Mouse (Mus musculus): Measurements from ENCODE around the gene Cerk. TPM values are rescaled to one million over a fixed set of nuclear protein-coding genes. Genes with fewer than 3 reads are reported as not detected.

Cerk gene
- polyA plus RNA-seq, 1 experiment = 113 TPM

DNA sequence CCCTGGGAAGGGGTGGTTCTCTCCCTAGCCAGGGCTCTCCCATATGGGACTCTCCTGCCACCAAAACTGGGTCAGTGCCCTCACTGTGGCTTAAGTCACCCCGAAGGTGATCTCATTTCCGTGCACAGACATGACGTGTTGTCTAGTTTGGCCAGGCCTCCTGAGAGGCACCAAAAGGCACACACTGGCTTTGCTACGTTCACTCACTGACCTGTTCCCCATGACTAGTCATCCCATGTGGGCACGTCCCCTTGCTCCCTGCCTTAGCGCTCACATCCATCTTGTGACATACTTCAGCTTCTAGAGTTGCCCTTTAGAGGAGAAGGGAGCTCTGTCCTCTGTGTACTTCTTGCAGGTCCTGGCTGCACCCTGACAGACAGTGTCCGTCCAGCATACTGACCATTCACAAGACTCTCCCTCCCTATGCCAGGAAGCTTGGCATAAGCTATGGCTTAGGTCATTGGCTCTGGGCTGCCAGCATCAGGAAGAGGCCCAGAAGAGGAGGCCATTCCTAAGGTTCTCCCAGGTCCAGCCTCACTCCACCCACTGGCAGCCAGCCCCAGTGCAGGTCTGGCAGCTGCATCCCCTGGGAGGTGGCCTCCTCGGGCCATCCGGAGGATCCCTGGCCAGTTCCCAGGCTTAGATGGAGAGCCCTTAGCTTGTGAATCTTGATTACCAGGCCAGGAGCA is 63.5 kb downstream of the Cerk start:
- WGBS = 67% methylated on average over 9 of the region's 9 CpGs
- H3K27ac ChIP-seq (ENCODE audit: insufficient read depth, low read depth, low read length) = no peak overlapping the region
- no peak for TF ChIP-seq CTCF (IDR thresholded peaks at IDR 0.05; ENCODE audit: insufficient read depth, low read depth, low read length)
- TF ChIP-seq POLR2A (IDR thresholded peaks at IDR 0.05; ENCODE audit: insufficient read depth, low read depth, low read length) = no peak

DNA sequence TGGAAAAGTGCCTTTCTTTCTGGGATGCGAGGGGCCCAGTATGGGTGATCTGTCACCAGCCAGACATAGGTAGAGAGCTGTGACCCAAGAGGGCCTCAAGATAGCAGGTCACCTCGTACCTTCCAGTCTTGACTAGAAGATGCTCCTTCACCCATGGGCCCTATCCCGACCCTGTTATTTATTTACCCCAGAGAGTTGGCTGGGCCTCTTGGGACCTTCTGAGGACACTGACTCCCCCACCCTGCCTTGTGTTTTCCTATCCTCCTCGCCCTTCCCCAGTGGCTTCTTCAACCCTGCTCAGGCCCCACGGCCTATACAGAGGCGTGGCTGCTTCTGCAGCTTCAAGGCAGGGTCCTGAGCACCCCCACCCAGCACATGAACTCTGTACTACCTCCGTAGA is 66.8 kb downstream of the Cerk start:
- no peak for TF ChIP-seq CTCF (IDR thresholded peaks at IDR 0.05; ENCODE audit: insufficient read depth, low read depth, low read length)
- no peak for TF ChIP-seq POLR2A (IDR thresholded peaks at IDR 0.05; ENCODE audit: insufficient read depth, low read depth, low read length)
- WGBS = 91% methylated on average over 7 of the region's 7 CpGs
- no peak overlapping the region for H3K27ac ChIP-seq (ENCODE audit: insufficient read depth, low read depth, low read length)
- peaks cover 26% of the 10 kb centered on the region for H3K4me1 ChIP-seq (ENCODE audit: control insufficient read depth, insufficient read depth, low read length)
- no peak overlapping the region for H3K4me3 ChIP-seq (ENCODE audit: insufficient read depth, low read depth, low read length)

More for the DNA sequence above, 63.5 kb downstream of the Cerk start:
- Histone ChIP-seq H3K4me3 (ENCODE audit: insufficient read depth, low read depth, low read length) (no peak overlapping the region), H3K4me1 (ENCODE audit: control insufficient read depth, insufficient read depth, low read length) (peaks cover 22% of the 10 kb centered on the region)

DNA sequence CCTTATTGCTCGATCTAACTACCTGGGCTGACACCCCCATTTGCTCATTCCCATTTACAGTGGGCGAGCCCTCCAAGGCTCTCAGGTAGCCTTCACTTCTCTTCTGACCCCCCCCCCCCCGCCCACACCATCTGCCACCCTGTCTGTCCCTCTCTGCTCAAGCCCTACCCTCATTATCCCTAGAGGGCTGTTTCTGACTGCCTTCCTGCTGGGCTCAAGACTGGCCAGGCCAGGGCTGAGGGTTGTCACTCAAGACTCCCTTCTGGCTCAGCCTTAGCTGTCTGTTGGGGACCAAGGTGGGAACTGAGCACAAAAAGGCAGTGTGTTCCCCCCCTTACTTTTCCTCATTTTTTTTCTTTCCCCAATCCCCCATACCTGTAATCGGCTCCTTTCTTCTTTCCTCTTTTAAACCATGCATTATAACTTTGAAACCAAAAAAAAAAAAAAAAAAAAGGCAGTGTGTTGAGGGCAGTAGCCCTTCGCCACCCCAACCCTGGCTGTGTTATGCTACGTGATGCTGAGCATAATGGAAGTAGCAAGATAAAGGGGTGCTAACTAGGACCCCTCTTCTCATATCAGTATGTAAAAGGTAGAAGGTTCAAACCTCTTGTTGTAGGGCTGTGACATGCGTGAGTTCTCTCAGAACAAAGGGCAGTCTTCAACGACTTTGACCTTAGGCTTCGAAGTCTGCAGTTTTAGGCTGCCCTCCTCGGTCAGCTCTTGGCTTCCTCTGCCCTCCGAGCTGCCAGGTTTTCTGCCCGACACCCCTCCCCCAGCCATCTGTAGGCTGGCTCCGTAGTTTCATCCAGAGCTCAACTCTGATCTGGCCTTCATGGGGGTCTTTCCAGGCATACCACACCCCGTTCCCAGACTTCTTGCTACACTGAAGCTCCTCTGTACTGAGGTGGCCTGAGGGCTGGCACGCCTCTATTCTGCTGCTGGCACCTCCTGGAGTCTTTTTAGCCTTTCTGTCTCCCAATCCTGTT is 68.5 kb downstream of the Cerk start:
- WGBS = 65% methylated on average over 15 of the region's 15 CpGs
- no peak for TF ChIP-seq CTCF (IDR thresholded peaks at IDR 0.05; ENCODE audit: insufficient read depth, low read depth, low read length)
- TF ChIP-seq POLR2A (IDR thresholded peaks at IDR 0.05; ENCODE audit: insufficient read depth, low read depth, low read length) = no peak
- Histone ChIP-seq H3K27ac (ENCODE audit: insufficient read depth, low read depth, low read length) (no peak overlapping the region), H3K4me3 (ENCODE audit: insufficient read depth, low read depth, low read length) (no peak overlapping the region), H3K4me1 (ENCODE audit: control insufficient read depth, insufficient read depth, low read length) (peaks cover 33% of the 10 kb centered on the region)

DNA sequence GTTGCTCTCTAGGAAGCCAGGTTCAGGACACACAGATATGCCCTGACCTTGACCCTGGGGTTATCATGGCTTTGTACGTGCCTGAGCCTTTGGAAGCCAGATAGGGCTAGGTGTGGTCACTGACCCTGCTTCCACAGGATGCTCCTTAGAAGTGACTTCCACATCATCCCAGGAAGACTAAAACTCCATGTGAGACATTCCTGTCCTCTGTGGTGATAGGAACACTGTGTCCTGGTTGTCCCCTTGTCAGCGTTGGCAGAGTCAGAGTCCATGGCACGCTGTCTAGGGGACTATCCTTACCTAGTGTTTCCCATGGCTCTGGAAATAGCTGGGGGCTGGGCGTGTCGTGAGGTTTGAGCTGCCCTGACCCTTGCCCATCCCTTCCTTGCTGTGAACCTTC is 69.5 kb downstream of the Cerk start:
- no peak overlapping the region for H3K27ac ChIP-seq (ENCODE audit: insufficient read depth, low read depth, low read length)
- H3K4me3 ChIP-seq (ENCODE audit: insufficient read depth, low read depth, low read length) = no peak overlapping the region
- WGBS = 87% methylated on average over 5 of the region's 5 CpGs
- no peak for TF ChIP-seq CTCF (IDR thresholded peaks at IDR 0.05; ENCODE audit: insufficient read depth, low read depth, low read length)
- no peak for TF ChIP-seq POLR2A (IDR thresholded peaks at IDR 0.05; ENCODE audit: insufficient read depth, low read depth, low read length)
- peaks cover 28% of the 10 kb centered on the region for H3K4me1 ChIP-seq (ENCODE audit: control insufficient read depth, insufficient read depth, low read length)

DNA sequence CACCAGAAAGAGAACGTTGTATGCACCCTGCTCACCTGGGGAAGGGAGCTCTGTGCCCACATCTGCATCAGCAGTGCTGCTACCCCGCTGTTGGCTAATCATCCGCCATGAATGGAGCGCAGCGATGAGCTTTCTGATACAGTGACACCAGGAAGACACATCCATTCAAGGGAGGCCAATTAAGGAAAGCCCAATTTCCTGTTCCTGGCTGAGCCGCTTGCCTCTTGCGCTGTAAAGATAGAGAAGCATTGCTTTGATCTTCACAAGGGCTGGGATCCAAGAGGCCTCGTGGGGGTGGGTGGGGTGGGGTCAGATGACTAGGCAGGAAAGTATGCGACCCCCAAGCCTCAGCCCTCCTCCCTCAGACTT is 72.6 kb downstream of the Cerk start:
- 26% methylated on average over 9 of the region's 9 CpGs for WGBS
- Histone ChIP-seq H3K4me3 (ENCODE audit: insufficient read depth, low read depth, low read length) (no peak overlapping the region), H3K27ac (ENCODE audit: insufficient read depth, low read depth, low read length) (peak overlapping the region; percentile 49; the same call in 1 of the 2 replicates), H3K4me1 (ENCODE audit: control insufficient read depth, insufficient read depth, low read length) (peaks cover 47% of the 10 kb centered on the region)
- no peak for TF ChIP-seq POLR2A (IDR thresholded peaks at IDR 0.05; ENCODE audit: insufficient read depth, low read depth, low read length)
- no peak for TF ChIP-seq CTCF (IDR thresholded peaks at IDR 0.05; ENCODE audit: insufficient read depth, low read depth, low read length)

DNA sequence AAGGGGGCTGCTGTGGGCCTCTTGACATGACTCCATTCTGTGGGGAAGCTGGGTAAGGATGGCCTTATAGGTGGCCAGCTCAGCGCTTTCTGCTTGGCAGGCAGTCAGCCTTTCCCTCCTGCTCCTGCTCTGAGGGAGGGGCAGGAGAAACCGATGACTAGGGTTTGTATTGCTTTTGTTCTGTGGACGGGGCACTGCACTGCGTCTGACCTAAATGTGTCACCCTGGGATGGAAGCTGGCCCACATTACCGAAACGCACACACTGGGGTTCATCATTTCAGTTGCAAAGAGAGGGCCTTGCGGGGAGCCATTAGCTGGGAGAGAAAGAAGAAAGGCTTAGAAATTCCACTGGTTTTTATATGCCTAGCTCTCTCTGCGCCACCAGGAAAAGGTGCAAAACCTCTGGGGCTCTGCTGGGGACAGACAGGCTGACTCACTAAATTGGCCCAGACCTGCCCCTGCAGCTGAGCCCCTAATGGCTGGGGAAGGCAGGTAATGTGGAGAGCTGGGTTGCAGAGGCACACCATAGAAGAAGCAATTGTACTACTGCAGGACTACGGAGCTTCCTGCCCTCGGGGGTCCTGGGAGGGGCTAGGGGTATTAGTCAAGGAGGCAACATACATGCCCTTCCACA is 73.1 kb downstream of the Cerk start:
- Histone ChIP-seq H3K27ac (ENCODE audit: insufficient read depth, low read depth, low read length) (peak overlapping the region; percentile 49), H3K4me1 (ENCODE audit: control insufficient read depth, insufficient read depth, low read length) (peaks cover 46% of the 10 kb centered on the region), H3K4me3 (ENCODE audit: insufficient read depth, low read depth, low read length) (no peak overlapping the region)
- 33% methylated on average over 10 of the region's 10 CpGs for WGBS
- TF ChIP-seq POLR2A (IDR thresholded peaks at IDR 0.05; ENCODE audit: insufficient read depth, low read depth, low read length) = no peak
- TF ChIP-seq CTCF (IDR thresholded peaks at IDR 0.05; ENCODE audit: insufficient read depth, low read depth, low read length) = no peak

DNA sequence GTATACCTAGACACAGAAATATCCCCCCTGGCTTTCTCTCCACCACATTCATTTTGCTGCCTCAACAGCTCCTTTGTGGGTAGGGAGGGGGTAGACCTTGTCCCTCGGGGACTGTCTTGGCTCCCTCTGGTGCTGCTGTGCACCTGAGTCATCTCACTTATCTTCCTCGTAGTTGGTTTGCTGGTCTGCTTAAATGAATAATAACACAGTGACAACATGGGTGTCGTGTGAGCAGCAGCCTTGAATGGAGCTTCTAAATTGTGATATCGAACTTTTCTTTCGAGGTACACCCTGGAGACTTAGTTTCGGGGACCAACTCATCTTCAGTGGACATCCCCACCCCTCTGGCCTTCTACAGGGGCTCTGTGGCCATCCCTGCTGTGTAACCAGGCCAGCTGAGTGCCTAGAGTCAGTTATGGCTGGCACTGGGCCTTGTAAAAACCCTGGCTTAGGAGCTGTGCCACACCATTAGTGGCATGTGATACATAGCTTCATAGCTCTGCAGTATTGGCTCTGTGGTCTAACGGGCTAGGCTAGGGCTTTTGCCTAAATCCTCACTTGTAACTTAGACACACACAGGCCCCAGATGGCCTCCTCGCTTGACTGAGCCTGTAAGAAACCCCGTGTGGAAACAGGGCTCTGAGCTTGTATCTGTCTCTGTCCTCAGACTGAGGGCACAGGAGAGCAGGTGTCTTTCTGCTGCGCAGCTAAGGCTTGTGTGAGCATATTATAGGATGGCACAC is 75.4 kb downstream of the Cerk start:
- peaks cover 42% of the 10 kb centered on the region for H3K4me1 ChIP-seq (ENCODE audit: control insufficient read depth, insufficient read depth, low read length)

DNA sequence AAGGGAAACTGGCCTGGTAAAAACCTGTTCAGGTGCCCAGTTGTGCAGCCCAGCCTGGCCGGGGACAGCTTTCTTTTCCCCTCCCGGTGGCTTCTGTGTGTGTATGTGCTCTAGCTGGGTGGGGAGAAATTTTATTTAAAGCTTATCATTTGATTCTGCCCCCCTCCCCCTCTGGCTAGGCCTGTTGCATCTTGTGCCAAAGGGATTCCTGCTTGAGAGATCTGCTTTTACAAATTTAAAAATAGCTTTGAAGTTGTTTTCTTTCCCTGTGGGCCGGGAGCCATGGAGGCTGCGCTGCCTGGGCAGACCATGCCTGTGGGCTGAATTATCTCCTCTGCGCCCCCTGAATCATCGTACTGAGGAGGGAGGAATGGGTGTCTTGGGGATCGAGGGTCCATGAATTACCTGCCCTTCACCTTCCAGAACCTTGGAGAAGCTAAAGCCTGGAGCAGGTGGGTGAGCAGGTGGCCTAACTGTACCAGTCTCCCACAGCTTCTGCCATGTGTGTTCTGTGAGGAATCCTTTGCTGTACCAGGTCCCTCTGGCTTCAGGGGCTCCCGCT is 76.2 kb downstream of the Cerk start:
- Histone ChIP-seq H3K27ac (ENCODE audit: insufficient read depth, low read depth, low read length) (0 out of 2 replicates have a peak overlapping the region, but pooled peaks have one; percentile 27), H3K4me1 (ENCODE audit: control insufficient read depth, insufficient read depth, low read length) (peaks cover 43% of the 10 kb centered on the region)

More for the DNA sequence above, 75.4 kb downstream of the Cerk start:
- WGBS = 61% methylated on average over 10 of the region's 10 CpGs
- no peak overlapping the region for H3K4me3 ChIP-seq (ENCODE audit: insufficient read depth, low read depth, low read length)
- no peak overlapping the region for H3K27ac ChIP-seq (ENCODE audit: insufficient read depth, low read depth, low read length)
- no peak for TF ChIP-seq CTCF (IDR thresholded peaks at IDR 0.05; ENCODE audit: insufficient read depth, low read depth, low read length)

More for the DNA sequence above, 76.2 kb downstream of the Cerk start:
- 29% methylated on average over 8 of the region's 8 CpGs for WGBS
- no peak overlapping the region for H3K4me3 ChIP-seq (ENCODE audit: insufficient read depth, low read depth, low read length)
- TF ChIP-seq POLR2A (IDR thresholded peaks at IDR 0.05; ENCODE audit: insufficient read depth, low read depth, low read length) = no peak
- TF ChIP-seq CTCF (IDR thresholded peaks at IDR 0.05; ENCODE audit: insufficient read depth, low read depth, low read length) = no peak
